11 mouse cellular contexts compared by ENCODE assay signal in the genomic region with DNA sequence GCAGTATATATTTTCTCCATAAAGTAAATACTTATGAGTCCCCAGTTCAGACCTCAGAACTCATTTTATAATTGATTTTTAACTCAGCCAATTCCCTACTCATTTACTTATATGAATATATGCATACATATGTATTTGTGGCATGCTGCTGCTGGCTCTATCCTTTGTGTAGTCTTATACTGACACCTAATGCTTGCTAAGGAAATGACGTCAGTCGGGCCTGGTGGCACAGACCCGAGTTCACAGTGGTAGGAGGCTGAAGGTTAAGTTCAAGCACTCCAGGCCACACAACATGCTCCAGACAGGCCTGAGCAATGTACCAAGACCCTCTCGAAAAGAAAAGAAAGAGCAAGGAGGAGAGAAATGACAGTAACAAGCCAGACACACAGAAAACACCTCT. TPM values are rescaled to one million over a fixed set of nuclear protein-coding genes. Genes with fewer than 3 reads are reported as not detected.
DNase-seq lines count a peak whose midpoint lies in the region; ATAC-seq and TF ChIP-seq lines count a peak whose summit lies in the region.
"Had no signal": no experiment of that assay in that cellular context is flagged by ENCODE, and none has a peak within 500 bp of the region (broad histone marks: within the 10 kb centered on the region; RNA-seq: fewer than 3 reads in every experiment).

No protein-coding gene starts in this region.

- H3K27me3 ChIP-seq in ES-Bruce4 (ENCODE audit: control insufficient read depth, insufficient read depth, low read length, poor library complexity, severe bottlenecking) = no peaks in the 10 kb centered on the region
- peaks cover 8% of the 10 kb centered on the region; the same call in 1 of the 2 replicates for H3K27me3 ChIP-seq in midbrain, embryonic 13.5 days

- WGBS in midbrain, embryonic 13.5 days = 63% methylated on average over 4 of the region's 4 CpGs

- H3K36me3 ChIP-seq in ES-Bruce4 (ENCODE audit: control insufficient read depth, insufficient read depth, low read length, poor library complexity, severe bottlenecking) = no peaks in the 10 kb centered on the region
- H3K36me3 ChIP-seq in midbrain, embryonic 13.5 days = no peaks in the 10 kb centered on the region

- TF ChIP-seq CTCF in ES-Bruce4 (IDR thresholded peaks at IDR 0.05; ENCODE audit: low read depth, low read length) = peak; percentile 47

- TF ChIP-seq POLR2A in ES-Bruce4 (IDR thresholded peaks at IDR 0.05; ENCODE audit: insufficient read depth, low read length) = no peak

- H3K4me3 ChIP-seq in ES-Bruce4 (ENCODE audit: low read depth, low read length) = no peak overlapping the region
- no peak overlapping the region for H3K4me3 ChIP-seq in midbrain, embryonic 13.5 days (replicated peaks)

- DNase-seq in kidney, adult 9 months = peak; percentile 17
- no peak for DNase-seq in kidney, adult 11 months
- peak; percentile 52 for DNase-seq in embryo, embryonic 10 days (ENCODE audit: low spot score)
- DNase-seq in spleen, postnatal 10 days (ENCODE audit: low spot score in 2 of 2) = no peak
- DNase-seq in gastrocnemius, postnatal 36 days = no peak
- no peak for DNase-seq in natural killer cell, adult 2 months (ENCODE audit: low spot score in 2 of 2)
- DNase-seq: lung, postnatal 36 days; right cerebral cortex, postnatal 4 days had no signal

- TF ChIP-seq EP300 in ES-Bruce4 (IDR thresholded peaks at IDR 0.05; ENCODE audit: insufficient read depth, low read depth, low read length) = no peak

- H3K4me1 ChIP-seq in ES-Bruce4 (ENCODE audit: control insufficient read depth, insufficient read depth, low read length) = peaks cover 2% of the 10 kb centered on the region
- H3K4me1 ChIP-seq in midbrain, embryonic 13.5 days (replicated peaks) = no peaks in the 10 kb centered on the region

- no peak overlapping the region for H3K4me2 ChIP-seq in midbrain, embryonic 13.5 days (replicated peaks)

- H3K27ac ChIP-seq in ES-Bruce4 (ENCODE audit: insufficient read depth, low read length) = no peak overlapping the region
- no peak overlapping the region for H3K27ac ChIP-seq in midbrain, embryonic 13.5 days

- H3K9ac ChIP-seq in ES-Bruce4 (ENCODE audit: low read depth, poor library complexity, severe bottlenecking) = no peak overlapping the region
- H3K9ac ChIP-seq in midbrain, embryonic 13.5 days (replicated peaks) = no peak overlapping the region

- intact Hi-C loops in gastrocnemius, postnatal 36 days (cut with DNase I) = no loop called here

- no peaks in the 10 kb centered on the region for H3K9me3 ChIP-seq in ES-Bruce4 (replicated peaks; ENCODE audit: control insufficient read depth, insufficient read depth, low read length, poor library complexity, severe bottlenecking)
- no peaks in the 10 kb centered on the region for H3K9me3 ChIP-seq in midbrain, embryonic 13.5 days

- peak; percentile 62 for ATAC-seq in midbrain, embryonic 13.5 days

RNA-seq across cellular contexts. Expression of gene Entpd6, which starts 7.4 kb away (rescaled TPM):
- 28.1 and 29.6 TPM in 2 replicates for polyA plus RNA-seq in ES-Bruce4 (2011; ENCODE audit: insufficient read depth, insufficient read length, low read depth, missing spikeins)
- polyA plus RNA-seq in midbrain, embryonic 13.5 days (2015; fragmentation: Nextera tagmentation; extraction: Ambion mirVana) = 43.0 and 47.6 TPM in 2 replicates
- 1 to 10 TPM; 7.2 to 8.1 TPM for total RNA-seq in gastrocnemius, postnatal 36 days (2021)

RNA-seq across cellular contexts. Expression of gene Pygb, which starts 45.1 kb away (rescaled TPM):
- polyA plus RNA-seq in ES-Bruce4 (2011; ENCODE audit: insufficient read depth, insufficient read length, low read depth, missing spikeins) = 39.5 and 45.4 TPM in 2 replicates
- polyA plus RNA-seq in midbrain, embryonic 13.5 days (2015; fragmentation: Nextera tagmentation; extraction: Ambion mirVana) = 66.0 and 72.5 TPM in 2 replicates
- 1 to 10 TPM; 4.2 to 4.6 TPM for total RNA-seq in gastrocnemius, postnatal 36 days (2021)

RNA-seq across cellular contexts. Expression of gene Vsx1, which starts 52.2 kb away (rescaled TPM):
- 0.57 and 0.58 TPM in 2 replicates for polyA plus RNA-seq in ES-Bruce4 (2011; ENCODE audit: insufficient read depth, insufficient read length, low read depth, missing spikeins)
- polyA plus RNA-seq in midbrain, embryonic 13.5 days (2015; fragmentation: Nextera tagmentation; extraction: Ambion mirVana) = 0.05 and 0.23 TPM in 2 replicates
- total RNA-seq in gastrocnemius, postnatal 36 days (2021) = not detected
- polyA plus RNA-seq: large intestine, adult 2 months had no signal

Comparison
In these comparisons a context has a peak if more than half of its experiments do, and no peak if none do; other contexts are left out.
1. DNase-seq: peak in kidney, adult 9 months (single experiment) and embryo, embryonic 10 days (single experiment); none in kidney, adult 11 months (single experiment), spleen, postnatal 10 days (0 of 2), gastrocnemius, postnatal 36 days (0 of 2) and natural killer cell, adult 2 months (0 of 2).